Mouse (Mus musculus) inflammation-experienced regulatory T-cells, adult 16 weeks (primary cell): Measurements from ENCODE around the gene Ctc1. TPM values are rescaled to one million over a fixed set of nuclear protein-coding genes. Genes with fewer than 3 reads are reported as not detected.

ENCODE experiments used
- polyA plus RNA-seq: library from polyadenylated mRNA; unstranded; fragments of 100-300 nt; shearing (Covaris generic); gene quantifications from one replicate; pipeline ENCODE4 v1.2.1, GENCODE M21; 2017

Ctc1 gene
- 29.3 TPM for polyA plus RNA-seq

DNA sequence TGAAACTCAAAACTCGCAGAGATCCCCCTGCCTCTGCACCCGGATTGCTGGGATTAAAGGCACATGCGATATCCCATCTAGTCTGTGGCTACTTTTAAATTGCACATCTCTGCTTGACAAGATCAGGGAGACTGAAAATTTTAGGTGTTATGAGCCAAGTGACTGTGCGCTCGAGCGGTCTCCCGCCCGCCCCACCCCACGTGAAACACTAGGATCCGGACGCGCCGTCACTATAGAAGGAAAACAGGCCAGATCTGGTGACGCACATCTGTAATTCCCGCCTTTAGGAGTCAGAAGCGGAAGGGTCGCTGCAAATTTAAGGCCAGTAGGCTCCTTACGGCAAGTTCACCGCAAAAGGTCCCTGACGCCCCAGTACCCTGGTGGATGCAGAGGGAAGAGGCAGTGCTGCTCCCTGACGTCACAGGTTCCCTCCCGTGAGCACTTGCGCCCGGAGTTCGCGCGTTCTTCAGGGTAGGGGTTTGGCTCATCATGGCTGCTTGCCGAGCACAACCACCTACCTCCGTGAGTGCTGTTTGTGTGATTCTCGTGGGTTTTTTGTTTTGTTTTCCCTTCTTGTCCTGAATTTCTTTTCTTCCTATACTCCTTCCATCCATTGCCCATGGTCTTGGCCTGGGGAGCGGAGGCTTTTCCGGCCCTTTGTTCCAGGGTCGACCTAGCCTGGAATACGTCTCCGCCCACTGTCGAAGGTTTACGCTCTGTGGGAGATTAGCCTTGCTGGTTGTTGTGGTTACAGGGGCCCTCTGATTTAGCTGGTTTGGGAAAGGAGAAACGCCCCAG is at the start of gene Ctc1:
Gene Ctc1 (plus strand): TSS at position 268 of the 798 bp plus-strand sequence.

DNA sequence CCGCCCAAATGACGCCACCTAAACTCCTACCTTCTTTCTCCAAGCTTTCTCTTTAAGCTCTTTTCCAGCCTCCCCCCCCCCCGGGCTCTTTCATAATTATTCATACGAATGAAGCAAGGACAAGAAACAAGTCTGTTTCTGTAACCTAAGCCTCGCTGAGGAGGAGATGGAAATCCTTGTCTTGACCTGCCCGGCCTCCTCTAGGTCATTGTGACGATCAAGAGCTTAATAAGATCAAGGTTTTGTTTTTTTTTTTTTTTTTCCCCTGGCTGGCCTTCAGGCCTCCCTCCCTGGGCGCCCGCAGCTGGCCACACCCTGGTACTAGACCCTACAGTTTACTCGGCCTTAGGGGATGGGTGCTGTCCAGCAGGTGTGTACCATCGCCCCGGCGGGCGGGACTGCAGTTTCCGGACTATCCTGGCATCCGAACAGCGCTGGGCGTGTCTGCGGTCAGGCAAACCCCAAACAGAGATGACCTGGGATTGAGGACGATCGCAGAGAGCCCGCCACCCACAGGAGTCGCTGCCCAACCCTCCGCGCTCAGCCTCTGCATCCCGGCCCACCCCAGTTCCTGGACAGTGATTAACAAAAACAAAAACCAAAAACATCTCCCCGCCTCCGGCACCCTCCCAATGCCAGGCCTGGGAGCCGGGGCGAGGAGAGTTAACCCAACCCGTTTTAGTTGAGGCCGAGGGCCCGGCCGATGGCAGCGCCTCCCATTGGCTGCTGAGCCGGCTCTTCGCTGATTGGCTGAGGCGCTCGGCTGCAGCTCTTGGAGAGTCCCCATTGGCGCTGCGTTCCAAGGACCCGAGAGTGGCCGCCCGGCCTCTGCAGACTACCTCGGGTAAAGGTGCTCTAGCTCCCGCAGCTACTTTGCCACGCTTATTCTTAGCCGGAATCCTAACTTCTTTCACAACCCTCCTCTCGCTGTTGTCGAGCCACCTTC is 48.1 kb upstream of the Ctc1 start, which contains the start of gene Slc25a35:
Gene Slc25a35 (plus strand): TSS at position 795 of the 946 bp plus-strand sequence.

DNA sequence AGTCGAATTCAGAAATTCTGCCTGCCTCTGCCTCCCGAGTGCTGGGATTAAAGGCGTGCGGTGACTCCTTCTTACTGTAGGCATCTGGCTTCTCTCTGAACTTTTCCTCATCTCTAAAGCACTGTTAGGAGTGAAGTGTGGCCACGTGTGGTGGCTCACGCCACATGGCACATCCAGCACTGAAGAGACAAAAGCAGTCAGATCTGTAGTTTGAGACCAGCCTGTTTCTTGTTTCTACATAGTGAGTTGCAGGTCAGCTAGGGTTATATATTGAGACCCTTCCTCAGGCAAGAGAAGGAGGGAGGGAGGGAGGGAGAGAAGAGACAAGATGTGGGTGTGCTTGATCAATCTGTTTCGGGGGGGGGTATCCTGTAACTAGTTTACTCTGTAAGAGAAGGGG is 40.6 kb upstream of the Ctc1 start, which contains the start of gene Rangrf:
Gene Rangrf (minus strand): TSS at position 101 of the 400 bp plus-strand sequence.

DNA sequence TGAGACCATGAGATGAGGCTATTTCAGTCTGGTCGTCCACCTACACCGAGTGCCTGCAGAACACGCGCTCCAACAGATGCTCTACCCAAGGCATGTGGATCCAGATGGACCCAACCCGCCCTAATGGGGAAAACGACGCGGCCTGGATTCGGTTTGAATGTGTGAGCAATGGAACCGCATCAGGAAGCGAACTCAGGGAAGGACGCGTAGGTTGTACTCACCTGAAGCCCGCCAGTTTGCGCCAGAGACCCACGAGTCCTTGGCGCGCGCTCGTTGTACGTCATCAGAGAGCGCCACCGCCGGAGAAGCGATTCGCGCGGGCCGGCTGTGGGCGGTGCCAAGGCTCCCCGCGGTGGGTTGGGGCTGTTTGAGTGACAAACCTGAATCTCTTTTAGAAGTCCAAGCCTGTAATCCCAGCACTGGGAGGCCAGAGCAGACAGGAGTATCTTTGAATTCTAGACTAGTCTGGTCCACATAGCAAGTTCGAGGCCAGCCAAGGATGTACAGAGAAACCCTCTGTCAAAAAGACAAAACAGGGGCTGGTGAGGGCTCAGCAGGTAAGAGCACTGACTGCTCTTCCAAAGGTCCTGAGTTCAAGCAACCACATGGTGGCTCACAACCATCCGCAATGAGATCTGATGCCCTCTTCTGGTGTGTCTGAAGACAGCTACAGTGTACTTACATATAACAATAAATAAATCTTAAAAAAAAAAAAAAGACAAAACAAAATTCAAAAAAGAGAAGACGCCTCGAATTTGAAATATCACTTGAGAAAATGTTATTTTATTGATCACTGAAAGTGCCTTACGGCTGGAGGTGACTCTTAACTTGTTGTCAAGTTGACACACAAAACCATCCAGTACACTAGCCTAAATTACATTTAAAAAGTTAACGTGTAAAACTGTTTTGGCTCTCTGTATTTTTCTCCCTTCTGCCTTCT is 7.3 kb upstream of the Ctc1 start, which contains the start of gene Pfas:
Gene Pfas (minus strand): TSS at position 279 of the 940 bp plus-strand sequence.

DNA sequence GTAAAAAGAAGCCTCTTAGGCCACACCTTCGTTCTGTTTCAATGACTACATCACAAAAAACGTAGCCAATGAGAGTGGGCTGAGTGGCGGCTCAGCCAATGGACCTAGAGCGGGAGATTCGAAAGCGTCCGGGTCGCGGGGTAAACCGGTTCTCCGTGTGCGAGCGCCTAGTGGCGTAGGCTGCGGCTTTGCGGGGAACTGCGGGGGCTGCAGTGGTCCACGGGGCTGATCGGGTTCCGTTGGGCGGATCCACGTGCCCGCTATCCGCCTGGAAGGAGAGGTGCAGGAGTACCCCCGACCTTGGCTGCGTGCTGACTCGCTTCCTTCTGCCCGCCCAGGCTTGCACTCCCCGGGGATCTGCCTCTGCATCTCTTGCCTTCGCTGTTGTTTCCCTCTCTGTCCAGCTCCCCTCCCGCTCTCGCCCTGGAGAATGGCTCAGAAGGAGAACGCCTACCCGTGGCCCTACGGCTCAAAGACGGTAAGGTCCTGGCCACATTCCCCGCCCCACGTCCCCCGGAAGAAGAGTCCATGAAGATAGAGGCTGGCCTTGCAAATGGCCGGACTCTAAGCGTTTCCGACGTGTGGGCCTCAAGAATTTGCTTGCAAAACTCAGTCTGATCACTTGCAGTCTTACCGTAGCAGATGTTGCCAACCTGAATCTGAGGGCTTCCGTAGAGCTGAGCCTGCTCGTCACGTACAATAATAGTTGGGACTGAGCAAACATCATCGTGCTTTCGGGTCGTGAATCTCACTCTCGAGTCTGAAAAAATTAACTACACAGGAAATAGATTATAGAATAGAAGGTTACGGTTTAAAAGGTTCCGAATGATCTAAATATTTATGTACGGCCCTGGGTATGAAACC is 30.1 kb downstream of the Ctc1 start, which contains the start of gene Aurkb:
Gene Aurkb (plus strand): TSS at position 117 of the 864 bp plus-strand sequence.

DNA sequence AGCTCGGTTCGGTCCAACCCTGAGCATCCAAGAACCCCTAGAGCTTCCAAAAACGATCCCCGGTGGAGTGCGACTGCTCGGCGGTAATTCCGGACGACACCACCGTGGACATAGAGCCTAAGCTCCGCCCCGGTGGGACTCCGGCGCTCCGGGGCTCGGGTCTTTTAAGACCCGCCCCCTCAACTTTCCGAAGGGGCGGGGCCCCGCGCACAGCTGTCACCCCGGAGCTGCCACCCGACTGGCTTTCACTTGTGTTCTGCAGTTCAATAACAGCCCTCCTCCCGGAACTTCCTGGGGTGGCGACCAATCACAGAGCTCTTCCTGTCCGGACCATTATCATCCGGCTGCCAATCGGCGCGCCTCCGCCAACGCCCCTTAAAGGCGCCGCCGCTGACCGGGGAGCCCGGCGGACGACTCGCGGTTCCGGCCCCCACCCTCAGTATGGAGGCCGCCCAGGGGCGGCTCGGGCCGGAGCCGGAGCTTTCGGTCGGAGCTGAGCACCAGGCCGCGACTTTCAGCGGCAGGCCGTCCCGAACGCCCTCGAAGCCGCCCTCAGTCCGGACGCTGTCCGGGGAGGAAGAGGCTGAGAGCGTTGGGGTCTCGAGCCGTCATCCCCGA is 43.8 kb downstream of the Ctc1 start, which contains the start of gene Borcs6:
Gene Borcs6 (plus strand): TSS at position 361 of the 618 bp plus-strand sequence.

DNA sequence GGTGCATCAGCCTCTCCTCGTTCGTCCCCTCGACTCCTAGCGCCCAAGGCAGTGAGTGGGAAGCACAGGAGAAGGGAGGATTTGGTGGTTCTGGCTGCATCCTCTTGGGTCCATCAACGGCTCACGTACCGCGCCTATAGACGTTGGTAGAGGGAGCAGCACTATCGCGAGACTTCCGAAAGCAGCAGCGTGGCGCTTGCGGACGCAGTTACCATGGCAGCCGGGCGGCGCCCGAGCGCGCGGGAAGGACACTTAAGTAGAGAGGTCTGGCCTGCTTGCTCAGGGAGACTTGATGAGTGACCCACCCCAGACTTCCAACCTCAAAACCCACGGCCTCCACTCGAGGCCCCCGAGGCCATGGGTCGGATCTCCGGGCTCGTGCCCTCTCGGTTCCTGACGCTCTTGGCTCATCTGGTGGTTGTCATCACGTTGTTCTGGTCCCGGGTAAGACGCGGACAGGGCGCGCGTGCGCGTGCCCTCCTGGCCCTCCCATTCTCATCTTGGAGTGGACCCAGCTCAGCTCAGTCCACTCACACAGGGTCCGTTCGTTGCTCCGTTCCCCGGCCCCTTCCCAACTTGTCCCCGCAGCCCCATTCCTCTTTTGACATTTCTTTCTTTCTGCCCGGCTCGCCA is 55.0 kb downstream of the Ctc1 start, which contains the start of gene Tmem107:
Gene Tmem107 (plus strand): TSS at position 217 of the 633 bp plus-strand sequence.

Other genes starting within 250 kb of the Ctc1 start
- 74.0 TPM for gene Ndel1, start 144.1 kb upstream of the Ctc1 start, polyA plus RNA-seq
- gene Rnf222, start 127.4 kb upstream of the Ctc1 start, polyA plus RNA-seq = not detected
- 813 TPM for gene Rpl26, start 114.3 kb upstream of the Ctc1 start, polyA plus RNA-seq
- gene Odf4, start 88.8 kb upstream of the Ctc1 start, polyA plus RNA-seq = not detected
- gene Arhgef15, start 58.4 kb upstream of the Ctc1 start, polyA plus RNA-seq = 0.16 TPM
- gene Slc25a35, start 47.8 kb upstream of the Ctc1 start, polyA plus RNA-seq = 11.0 TPM
- 35.2 TPM for gene Rangrf, start 40.7 kb upstream of the Ctc1 start, polyA plus RNA-seq
- 5.3 TPM for gene Pfas, start 7.5 kb upstream of the Ctc1 start, polyA plus RNA-seq
- gene Aurkb, start 29.7 kb downstream of the Ctc1 start, polyA plus RNA-seq = 11.1 TPM
- 6.5 TPM for gene Borcs6, start 43.8 kb downstream of the Ctc1 start, polyA plus RNA-seq
- gene Tmem107, start 54.9 kb downstream of the Ctc1 start, polyA plus RNA-seq = 3.6 TPM
- gene Vamp2, start 72.6 kb downstream of the Ctc1 start, polyA plus RNA-seq = 71.4 TPM
- 9.8 TPM for gene Per1, start 79.3 kb downstream of the Ctc1 start, polyA plus RNA-seq
- not detected for gene Hes7, start 104.5 kb downstream of the Ctc1 start, polyA plus RNA-seq
- 0.18 TPM for gene 9130213A22Rik, start 106.7 kb downstream of the Ctc1 start, polyA plus RNA-seq
- gene Aloxe3, start 110.0 kb downstream of the Ctc1 start, polyA plus RNA-seq = 0.10 TPM
- not detected for gene Alox12b, start 141.1 kb downstream of the Ctc1 start, polyA plus RNA-seq
- 13.7 TPM for gene Alox8, start 181.9 kb downstream of the Ctc1 start, polyA plus RNA-seq
- 0.12 TPM for gene Gucy2e, start 221.1 kb downstream of the Ctc1 start, polyA plus RNA-seq